Mouse (Mus musculus) lung, postnatal 0 days (tissue): ENCODE data around the gene Fars2. TPM values are rescaled to one million over a fixed set of nuclear protein-coding genes. Genes with fewer than 3 reads are reported as not detected.
"Not testable (repeated sequence)": the region's sequence is repeated elsewhere in the genome, so short reads cannot be mapped to it uniquely, and the experiment has no call there.

ENCODE experiments used
- ATAC-seq: fragments of 200-750 bp; cut with Nextera tagmentation; 2 replicates; pipeline ENCODE4 v1.8.0; 2017; ENCODE audit warnings: moderate library complexity
- DNase-seq: peaks from one replicate; pipeline ENCODE4 v3.0.0-alpha.2; 2016; ENCODE audit warnings: low spot score
- H3K27ac ChIP-seq: fragments of 300-500 bp; sonication (generic); 2 replicates; pipeline ENCODE4 v1.5.1; 2014; ENCODE audit warnings: antibody characterized with exemption, mild to moderate bottlenecking, low read length, mixed read lengths
- H3K27me3 ChIP-seq: fragments of 300-500 bp; sonication (generic); replicated peaks from 2 replicates; pipeline ENCODE4 v1.6.1; 2014; ENCODE audit warnings: low read length, mixed read lengths; ENCODE audit not compliant: insufficient read depth
- H3K36me3 ChIP-seq: fragments of 300-500 bp; sonication (generic); 2 replicates; pipeline ENCODE4 v1.6.1; 2014; ENCODE audit warnings: low read length, mixed read lengths; ENCODE audit not compliant: insufficient read depth
- H3K4me1 ChIP-seq: fragments of 300-500 bp; sonication (generic); 2 replicates; pipeline ENCODE4 v1.6.1; 2014; ENCODE audit warnings: antibody characterized with exemption, low read depth, low read length, mixed read lengths; ENCODE audit not compliant: insufficient read depth
- H3K4me2 ChIP-seq: fragments of 300-500 bp; sonication (generic); replicated peaks from 2 replicates; pipeline ENCODE4 v1.6.1; 2014; ENCODE audit warnings: low read depth, mild to moderate bottlenecking, low read length, moderate library complexity, mixed read lengths
- H3K4me3 ChIP-seq: fragments of 300-500 bp; sonication (generic); 2 replicates; pipeline ENCODE4 v1.5.1; 2014; ENCODE audit warnings: low read depth, low read length
- H3K9ac ChIP-seq: fragments of 300-500 bp; sonication (generic); replicated peaks from 2 replicates; pipeline ENCODE4 v1.6.1; 2014; ENCODE audit warnings: low read depth, mild to moderate bottlenecking
- H3K9me3 ChIP-seq: fragments of 300-500 bp; sonication (generic); 2 replicates; pipeline ENCODE4 v1.6.1; 2016; ENCODE audit warnings: low read length, mixed read lengths
- CTCF ChIP-seq: IDR thresholded peaks from 2 replicates; pipeline ENCODE4 v1.5.1; 2016; ENCODE audit warnings: antibody characterized with exemption, mild to moderate bottlenecking
- EP300 ChIP-seq: IDR thresholded peaks from 2 replicates; pipeline ENCODE4 v1.6.1; 2016; ENCODE audit warnings: antibody characterized with exemption, mild to moderate bottlenecking, control low read depth
- WGBS: fragments of 180-500 bp; shearing (Covaris S2); extraction: QIAGEN DNeasy Blood & Tissue Kit; methylation state at CpG from one replicate; pipeline ENCODE4 v1.1.7; 2014; 5-methylcytosine and 5-hydroxymethylcytosine counted together
- polyA plus RNA-seq: library from polyadenylated mRNA; unstranded; fragments of >200 nt; fragmentation: Nextera tagmentation; extraction: Ambion mirVana; gene quantifications from 2 replicates; pipeline ENCODE4 v1.2.1, GENCODE M21; 2015

Fars2 gene
- polyA plus RNA-seq, 1 experiment from 2014 or later: 33.2 TPM

- Histone ChIP-seq H3K4me3 (no peak overlapping the region), H3K9me3 (no peaks in the 10 kb centered on the region), H3K27ac (no peak overlapping the region), H3K27me3 (no peaks in the 10 kb centered on the region), H3K4me2 (no peak overlapping the region), H3K4me1 (no peaks in the 10 kb centered on the region), H3K9ac (no peak overlapping the region), H3K36me3 (no peaks in the 10 kb centered on the region)
- TF ChIP-seq CTCF (no peak), EP300 (no peak)
- 38% methylated on average over 2 of the region's 2 CpGs for WGBS
- ATAC-seq (no peak; the same call in 1 of the 2 replicates), DNase-seq (peak; percentile 5)
Measured at GRCm38 (mm10) chr13:36401011-36401410, 283.8 kb downstream of the Fars2 start.

- Histone ChIP-seq H3K27me3 (no peaks in the 10 kb centered on the region), H3K9me3 (no peaks in the 10 kb centered on the region), H3K4me1 (no peaks in the 10 kb centered on the region), H3K4me2 (no peak overlapping the region), H3K4me3 (no peak overlapping the region), H3K9ac (no peak overlapping the region), H3K36me3 (no peaks in the 10 kb centered on the region), H3K27ac (no peak overlapping the region)
- no peak for TF ChIP-seq CTCF
- no peak for TF ChIP-seq EP300
- ATAC-seq (no peak), DNase-seq (no peak)
- WGBS: 83% methylated on average over 1 of the region's 1 CpGs
Measured at GRCm38 (mm10) chr13:36413276-36413675, 296.1 kb downstream of the Fars2 start.

DNA sequence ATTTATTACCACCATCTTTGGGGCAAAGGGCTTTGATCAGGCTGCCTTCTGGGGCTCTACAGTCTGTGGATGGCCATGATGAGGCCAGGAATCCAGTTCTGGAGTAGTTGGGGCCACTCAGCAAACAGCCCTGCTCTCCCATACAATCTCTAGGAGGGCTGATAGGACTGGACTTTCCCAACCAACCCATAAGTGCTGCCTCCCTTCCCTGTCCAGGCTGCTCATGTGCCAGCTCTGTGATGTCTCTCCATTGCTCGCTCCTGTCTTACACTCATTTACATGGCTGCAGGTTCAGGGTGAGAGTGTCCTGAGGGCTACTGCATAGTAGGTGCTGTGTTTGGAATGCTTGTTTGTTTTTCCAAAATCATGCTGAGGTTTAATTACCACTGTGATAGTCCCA is 298.0 kb downstream of the Fars2 start:
- Histone ChIP-seq H3K36me3 (no peaks in the 10 kb centered on the region), H3K9ac (no peak overlapping the region), H3K4me2 (no peak overlapping the region), H3K27ac (no peak overlapping the region), H3K4me3 (no peak overlapping the region), H3K4me1 (no peaks in the 10 kb centered on the region), H3K9me3 (no peaks in the 10 kb centered on the region), H3K27me3 (no peaks in the 10 kb centered on the region)
- DNase-seq: no peak
- WGBS: 100% methylated on average over 1 of the region's 1 CpGs
- ATAC-seq: no peak
- TF ChIP-seq CTCF: no peak
- TF ChIP-seq EP300: no peak

DNA sequence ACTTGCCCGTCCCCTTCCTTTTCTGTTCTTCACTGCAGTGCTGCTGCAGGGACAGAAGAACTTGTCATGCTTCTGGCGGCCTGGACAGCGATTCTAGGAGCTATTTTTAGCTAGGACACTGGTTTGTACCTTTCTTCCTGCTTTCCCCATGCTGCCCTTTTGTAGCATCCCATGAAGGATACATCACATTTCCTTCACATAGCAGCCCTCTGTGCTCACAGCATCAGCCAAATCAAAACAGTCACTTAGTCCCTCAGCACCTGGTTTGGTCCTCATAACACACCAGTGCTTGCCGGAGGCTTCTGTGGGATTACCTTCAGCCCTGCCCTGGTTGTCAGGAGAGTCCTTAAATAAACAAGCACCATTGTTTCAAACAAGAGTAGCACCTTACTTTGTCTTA is 299.3 kb downstream of the Fars2 start:
- ATAC-seq: no peak
- DNase-seq: no peak

GRCm38 (mm10) chr13:36419357-36419756 is 302.1 kb downstream of the Fars2 start:
- ATAC-seq: no peak
- Histone ChIP-seq H3K4me2 (no peak overlapping the region), H3K9me3 (no peaks in the 10 kb centered on the region), H3K9ac (no peak overlapping the region), H3K27me3 (no peaks in the 10 kb centered on the region), H3K27ac (no peak overlapping the region), H3K36me3 (no peaks in the 10 kb centered on the region), H3K4me3 (no peak overlapping the region), H3K4me1 (no peaks in the 10 kb centered on the region)
- TF ChIP-seq CTCF (peak; percentile 27; the same call in 1 of the 2 replicates), EP300 (no peak)
- DNase-seq: no peak

More for the DNA sequence above, 299.3 kb downstream of the Fars2 start:
- Histone ChIP-seq H3K4me3 (no peak overlapping the region), H3K4me1 (no peaks in the 10 kb centered on the region), H3K4me2 (no peak overlapping the region), H3K9ac (no peak overlapping the region), H3K27ac (no peak overlapping the region), H3K36me3 (no peaks in the 10 kb centered on the region), H3K9me3 (no peaks in the 10 kb centered on the region), H3K27me3 (no peaks in the 10 kb centered on the region)
- TF ChIP-seq EP300 (no peak), CTCF (no peak)
- WGBS: 56% methylated on average over 4 of the region's 4 CpGs

DNA sequence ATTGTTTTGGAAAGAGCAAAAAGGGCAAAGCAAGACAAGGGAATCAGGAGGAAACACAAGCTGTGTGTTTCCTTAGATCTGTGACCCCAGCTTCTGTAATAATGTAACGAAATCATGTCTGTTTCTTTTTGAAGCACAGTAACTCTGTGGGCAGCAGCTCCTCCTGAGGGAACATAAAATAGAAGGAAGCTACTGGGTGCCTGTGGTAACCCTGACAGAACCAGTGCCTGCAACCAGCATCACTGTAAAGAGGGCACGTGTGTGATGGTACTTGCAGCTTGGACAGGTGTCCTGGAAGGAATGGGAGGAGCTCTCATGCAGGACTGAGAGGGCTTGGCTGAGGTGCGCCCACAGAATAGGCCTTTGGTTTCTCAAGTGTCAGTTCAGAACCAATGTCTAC is 305.2 kb downstream of the Fars2 start:
- H3K27ac ChIP-seq: no peak overlapping the region
- TF ChIP-seq EP300 (no peak), CTCF (no peak)
- ATAC-seq (no peak), DNase-seq (no peak)
- H3K4me3 ChIP-seq: no peak overlapping the region
- H3K27me3 ChIP-seq: no peaks in the 10 kb centered on the region
- H3K9ac ChIP-seq: no peak overlapping the region
- H3K4me2 ChIP-seq: no peak overlapping the region
- no peaks in the 10 kb centered on the region for H3K9me3 ChIP-seq
- WGBS: 67% methylated on average over 3 of the region's 3 CpGs
- no peaks in the 10 kb centered on the region for H3K36me3 ChIP-seq
- no peaks in the 10 kb centered on the region for H3K4me1 ChIP-seq

GRCm38 (mm10) chr13:36425824-36426705 is 308.9 kb downstream of the Fars2 start:
- H3K36me3 ChIP-seq, H3K4me2 ChIP-seq, H3K27me3 ChIP-seq, H3K4me1 ChIP-seq, DNase-seq, H3K4me3 ChIP-seq, ATAC-seq, H3K9me3 ChIP-seq, H3K27ac ChIP-seq, H3K9ac ChIP-seq: not testable (repeated sequence)
- 84% methylated on average over 17 of the region's 17 CpGs for WGBS
